Mouse (Mus musculus) embryonic facial prominence, embryonic 13.5 days (tissue): ENCODE data around the gene Dock10. TPM values are rescaled to one million over a fixed set of nuclear protein-coding genes. Genes with fewer than 3 reads are reported as not detected.

Experiments used
- ATAC-seq: fragments of 200-750 bp; cut with Nextera tagmentation; 2 replicates; pipeline ENCODE4 v1.8.0; 2017; ENCODE audit warnings: low read depth; ENCODE audit not compliant: insufficient number of reproducible peaks, insufficient read depth, low FRiP score, low TSS enrichment
- H3K27ac ChIP-seq: fragments of 300-500 bp; sonication (generic); 2 replicates; pipeline ENCODE4 v1.5.1; 2015; ENCODE audit warnings: moderate library complexity, mild to moderate bottlenecking, inconsistent platforms
- H3K27me3 ChIP-seq: fragments of 300-500 bp; sonication (generic); 2 replicates; pipeline ENCODE4 v1.6.1; 2015; ENCODE audit warnings: mild to moderate bottlenecking, inconsistent platforms
- H3K36me3 ChIP-seq: fragments of 300-500 bp; sonication (generic); 2 replicates; pipeline ENCODE4 v1.6.1; 2015; ENCODE audit warnings: mild to moderate bottlenecking, inconsistent platforms
- H3K4me1 ChIP-seq: fragments of 300-500 bp; sonication (generic); 2 replicates; pipeline ENCODE4 v1.6.1; 2015; ENCODE audit warnings: inconsistent platforms
- H3K4me2 ChIP-seq: fragments of 300-500 bp; sonication (generic); 2 replicates; pipeline ENCODE4 v1.6.1; 2015; ENCODE audit warnings: moderate library complexity, mild to moderate bottlenecking, inconsistent platforms
- H3K4me3 ChIP-seq: fragments of 300-500 bp; sonication (generic); 2 replicates; pipeline ENCODE4 v1.5.1; 2015; ENCODE audit warnings: mild to moderate bottlenecking, inconsistent platforms
- H3K9ac ChIP-seq: fragments of 300-500 bp; sonication (generic); 2 replicates; pipeline ENCODE4 v1.6.1; 2015; ENCODE audit warnings: mild to moderate bottlenecking, inconsistent platforms
- H3K9me3 ChIP-seq: fragments of 300-500 bp; sonication (generic); 2 replicates; pipeline ENCODE4 v1.6.1; 2016; ENCODE audit warnings: inconsistent platforms
- WGBS: fragments of 180-500 bp; shearing (Covaris S2); methylation state at CpG from one replicate; pipeline ENCODE4 v1.1.7; 2015; ENCODE audit warnings: mixed read lengths; 5-methylcytosine and 5-hydroxymethylcytosine counted together
- polyA plus RNA-seq: library from polyadenylated mRNA; unstranded; fragments of >200 nt; fragmentation: Nextera tagmentation; extraction: Ambion mirVana; gene quantifications from 2 replicates; pipeline ENCODE4 v1.2.1, GENCODE M21; 2015

Dock10 gene
- polyA plus RNA-seq, 1 experiment from 2014 or later, result 7.3 TPM

DNA sequence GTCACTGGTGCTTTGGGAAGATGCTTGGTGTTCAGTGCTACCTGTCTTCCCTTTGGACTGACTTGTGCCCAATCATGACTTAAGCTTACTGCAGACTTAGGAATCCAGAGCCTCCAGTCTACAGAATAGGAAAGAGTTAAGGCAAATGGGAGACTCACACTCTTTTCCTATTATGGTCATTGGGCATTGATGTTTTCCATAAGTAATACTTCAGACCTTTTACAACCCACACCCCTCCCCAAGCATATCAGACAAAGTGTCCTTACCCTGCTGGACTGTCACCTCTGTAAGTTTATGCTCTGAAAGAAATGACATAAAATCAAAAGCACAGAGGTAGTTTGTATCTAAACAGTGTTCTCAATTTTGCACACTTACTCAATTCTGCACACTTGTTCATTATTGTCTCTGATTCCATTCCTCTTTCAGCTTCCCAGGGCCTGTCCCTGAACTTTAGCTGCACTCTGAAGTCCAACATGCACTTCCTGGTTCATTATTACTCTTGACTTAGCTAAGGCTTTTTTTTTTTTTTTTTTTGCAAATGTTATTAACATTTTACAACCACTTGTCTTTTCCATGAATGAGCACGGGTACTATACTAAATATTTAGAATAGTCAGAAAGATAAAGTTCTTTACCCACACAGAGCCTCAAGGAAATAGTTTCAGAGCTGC lies 82.2 kb downstream of the Dock10 start:
- Histone ChIP-seq H3K27me3 (no peaks in the 10 kb centered on the region), H3K9me3 (no peaks in the 10 kb centered on the region), H3K9ac (no peak overlapping the region), H3K4me2 (no peak overlapping the region), H3K27ac (no peak overlapping the region), H3K36me3 (no peaks in the 10 kb centered on the region), H3K4me1 (peaks cover 11% of the 10 kb centered on the region; the same call in 1 of the 2 replicates), H3K4me3 (no peak overlapping the region)
- no peak for ATAC-seq
- WGBS, result 69% methylated on average over 1 of the region's 1 CpGs

DNA sequence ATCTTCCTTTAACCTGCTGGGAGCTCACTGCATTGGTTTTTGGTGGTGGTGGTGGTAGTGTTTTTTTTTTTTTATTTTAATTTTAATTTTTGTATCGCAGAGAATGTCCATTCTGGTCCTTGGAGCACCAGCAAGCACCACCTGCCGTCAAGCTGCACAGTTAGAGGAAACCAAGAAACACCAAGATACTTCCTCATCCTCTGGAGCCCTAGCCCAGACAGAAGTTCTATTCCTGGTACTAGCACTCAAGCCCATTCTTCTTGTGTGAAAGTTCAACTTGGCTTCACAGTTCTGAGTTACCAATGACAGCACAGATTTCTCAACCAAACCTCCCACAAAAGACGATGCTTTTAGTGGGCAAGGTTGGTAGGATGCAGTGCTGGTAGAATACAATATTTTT lies 86.6 kb downstream of the Dock10 start:
- Histone ChIP-seq H3K4me1 (peaks cover 17% of the 10 kb centered on the region), H3K36me3 (no peaks in the 10 kb centered on the region), H3K27ac (no peak overlapping the region), H3K9ac (no peak overlapping the region), H3K4me2 (no peak overlapping the region), H3K9me3 (no peaks in the 10 kb centered on the region), H3K27me3 (no peaks in the 10 kb centered on the region), H3K4me3 (no peak overlapping the region)
- no peak for ATAC-seq
- 93% methylated on average over 3 of the region's 3 CpGs for WGBS

DNA sequence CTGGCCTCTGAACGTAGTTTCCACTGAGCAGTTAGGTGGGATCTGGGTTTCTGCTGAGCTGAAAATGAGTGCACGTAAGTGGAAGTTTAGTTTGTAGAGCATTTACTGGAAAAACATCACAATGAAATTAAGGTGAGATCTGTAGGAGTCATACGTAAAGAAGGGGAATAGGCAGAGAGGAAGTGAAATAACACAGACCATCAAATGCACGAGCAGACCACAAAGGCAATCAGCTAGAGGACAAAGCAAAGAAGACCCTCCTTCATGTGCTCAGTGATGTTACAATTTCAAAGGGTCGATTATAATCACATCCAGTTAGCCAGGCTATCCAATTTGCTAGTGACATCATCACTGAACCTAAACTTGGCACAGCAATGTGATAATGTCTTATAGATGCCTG lies 87.3 kb downstream of the Dock10 start:
- Histone ChIP-seq H3K36me3 (no peaks in the 10 kb centered on the region), H3K4me3 (no peak overlapping the region), H3K9me3 (no peaks in the 10 kb centered on the region), H3K4me2 (no peak overlapping the region), H3K27me3 (no peaks in the 10 kb centered on the region), H3K27ac (no peak overlapping the region), H3K4me1 (peaks cover 17% of the 10 kb centered on the region), H3K9ac (no peak overlapping the region)
- 71% methylated on average over 5 of the region's 5 CpGs for WGBS
- ATAC-seq, result no peak

DNA sequence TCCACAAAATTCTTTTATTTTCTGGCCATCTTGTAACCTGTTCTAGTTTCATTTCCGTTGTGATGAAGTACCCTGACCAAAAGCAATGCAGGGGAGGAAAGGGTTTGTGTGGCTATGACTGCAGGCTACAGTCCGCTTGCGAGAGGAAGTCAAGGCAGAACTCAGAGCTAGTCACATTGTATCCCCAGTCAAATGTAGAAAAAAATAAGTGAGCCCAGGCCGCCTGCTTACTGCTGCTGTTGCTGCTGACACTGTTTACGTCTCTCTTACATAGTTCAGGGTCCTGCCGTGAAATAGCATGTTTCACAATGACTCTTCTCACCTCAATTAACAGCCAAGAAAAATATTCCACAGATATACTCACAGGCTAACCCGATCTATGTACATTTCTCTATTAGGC lies 87.9 kb downstream of the Dock10 start:
- Histone ChIP-seq H3K27me3 (no peaks in the 10 kb centered on the region), H3K9ac (no peak overlapping the region), H3K36me3 (no peaks in the 10 kb centered on the region), H3K27ac (no peak overlapping the region), H3K4me3 (no peak overlapping the region), H3K4me2 (no peak overlapping the region), H3K4me1 (peaks cover 17% of the 10 kb centered on the region), H3K9me3 (no peaks in the 10 kb centered on the region)
- 74% methylated on average over 7 of the region's 7 CpGs for WGBS
- ATAC-seq, result no peak

DNA sequence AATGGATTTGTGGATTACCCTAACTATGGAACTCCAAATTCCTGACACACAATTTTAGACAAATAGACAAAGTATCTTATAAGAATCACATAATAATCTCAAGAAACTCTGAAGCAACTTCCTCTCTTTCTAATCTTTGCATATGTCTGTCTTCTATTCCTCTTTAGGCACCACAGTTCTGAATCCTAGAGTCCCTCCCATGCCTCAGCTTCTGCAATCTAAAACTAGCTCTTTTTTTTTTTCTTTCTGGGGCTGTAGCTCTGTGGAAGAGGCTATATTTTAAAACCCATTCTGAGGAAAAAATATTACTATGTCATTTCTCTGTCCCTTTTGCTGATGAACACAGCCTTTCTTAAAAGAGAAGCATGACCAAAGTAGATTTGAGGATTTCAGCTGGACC lies 92.6 kb downstream of the Dock10 start:
- H3K9ac ChIP-seq, result no peak overlapping the region
- no peaks in the 10 kb centered on the region for H3K36me3 ChIP-seq
- no peak overlapping the region for H3K4me2 ChIP-seq
- no peaks in the 10 kb centered on the region for H3K9me3 ChIP-seq
- H3K27ac ChIP-seq, result no peak overlapping the region
- no peak for ATAC-seq
- H3K4me3 ChIP-seq, result no peak overlapping the region
- H3K27me3 ChIP-seq, result no peaks in the 10 kb centered on the region
- peaks cover 4% of the 10 kb centered on the region; the same call in 1 of the 2 replicates for H3K4me1 ChIP-seq

DNA sequence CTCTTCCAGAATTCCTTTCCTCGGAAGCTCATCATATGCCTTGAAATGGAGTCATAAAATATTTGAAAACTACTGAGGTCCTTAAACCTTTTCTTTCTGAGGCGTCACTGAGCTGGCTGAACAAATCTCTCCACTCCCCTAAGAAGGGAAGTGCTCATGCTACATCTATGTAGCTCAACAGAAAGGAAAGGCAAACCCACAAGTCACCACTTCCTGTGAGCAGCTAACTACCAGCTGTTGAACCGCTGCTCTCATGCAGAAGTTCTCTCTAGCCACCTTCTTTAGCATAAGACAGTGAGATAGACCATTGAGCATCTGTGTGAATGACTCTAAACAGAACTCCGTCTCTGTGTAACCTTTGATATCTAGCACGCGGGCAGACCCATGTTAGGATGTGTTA lies 93.2 kb downstream of the Dock10 start:
- ATAC-seq, result no peak
- Histone ChIP-seq H3K4me1 (no peaks in the 10 kb centered on the region; the same call in 1 of the 2 replicates), H3K27me3 (no peaks in the 10 kb centered on the region), H3K4me3 (no peak overlapping the region), H3K9ac (no peak overlapping the region), H3K9me3 (no peaks in the 10 kb centered on the region), H3K27ac (no peak overlapping the region), H3K36me3 (no peaks in the 10 kb centered on the region), H3K4me2 (no peak overlapping the region)
- 90% methylated on average over 6 of the region's 6 CpGs for WGBS

DNA sequence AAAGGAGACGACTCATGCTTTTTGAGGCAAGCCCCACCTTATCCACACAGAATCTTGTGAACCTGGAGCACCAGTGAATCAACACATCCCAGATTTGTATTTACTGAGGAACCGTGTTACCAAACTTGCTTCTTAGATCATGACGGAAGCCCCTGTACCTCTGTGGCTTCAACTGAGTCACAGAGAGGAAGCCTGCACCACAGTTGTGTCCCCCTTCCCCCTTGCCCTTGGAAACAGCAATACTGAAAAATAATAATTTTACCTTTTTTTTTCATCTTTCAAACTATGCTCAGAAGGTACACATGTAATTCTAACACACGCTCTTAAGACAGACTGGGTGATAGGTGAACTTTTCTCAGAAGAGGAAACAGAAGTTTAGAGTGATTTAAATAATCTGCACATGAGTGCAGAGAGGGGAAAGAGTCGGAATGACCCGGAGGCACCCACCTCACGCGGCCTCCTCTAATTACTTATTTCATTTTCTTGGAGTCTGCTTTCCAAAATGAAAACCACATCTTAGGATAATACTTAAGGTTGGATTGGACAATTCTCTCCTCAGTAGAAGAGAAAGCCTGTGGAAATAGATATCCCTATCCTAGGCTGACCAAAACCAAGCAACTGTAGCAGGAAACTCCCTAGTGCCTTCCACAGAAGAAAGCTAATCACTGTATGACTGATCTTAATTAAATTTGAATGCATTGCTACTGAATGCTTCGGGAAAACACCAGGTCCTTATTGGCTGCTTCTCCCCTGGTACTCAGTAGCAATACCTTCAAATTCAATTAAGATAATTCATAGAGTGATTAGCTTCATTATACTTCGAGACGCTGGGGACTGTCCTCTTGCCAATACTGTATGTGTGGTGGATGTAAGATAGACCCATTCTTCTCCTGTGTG lies 96.6 kb downstream of the Dock10 start:
- no peaks in the 10 kb centered on the region for H3K9me3 ChIP-seq
- no peak overlapping the region for H3K4me3 ChIP-seq
- H3K27ac ChIP-seq, result no peak overlapping the region
- H3K36me3 ChIP-seq, result no peaks in the 10 kb centered on the region
- H3K4me1 ChIP-seq, result no peaks in the 10 kb centered on the region
- WGBS, result 52% methylated on average over 11 of the region's 11 CpGs
- no peaks in the 10 kb centered on the region for H3K27me3 ChIP-seq
- H3K4me2 ChIP-seq, result no peak overlapping the region
- ATAC-seq, result no peak
- no peak overlapping the region for H3K9ac ChIP-seq

DNA sequence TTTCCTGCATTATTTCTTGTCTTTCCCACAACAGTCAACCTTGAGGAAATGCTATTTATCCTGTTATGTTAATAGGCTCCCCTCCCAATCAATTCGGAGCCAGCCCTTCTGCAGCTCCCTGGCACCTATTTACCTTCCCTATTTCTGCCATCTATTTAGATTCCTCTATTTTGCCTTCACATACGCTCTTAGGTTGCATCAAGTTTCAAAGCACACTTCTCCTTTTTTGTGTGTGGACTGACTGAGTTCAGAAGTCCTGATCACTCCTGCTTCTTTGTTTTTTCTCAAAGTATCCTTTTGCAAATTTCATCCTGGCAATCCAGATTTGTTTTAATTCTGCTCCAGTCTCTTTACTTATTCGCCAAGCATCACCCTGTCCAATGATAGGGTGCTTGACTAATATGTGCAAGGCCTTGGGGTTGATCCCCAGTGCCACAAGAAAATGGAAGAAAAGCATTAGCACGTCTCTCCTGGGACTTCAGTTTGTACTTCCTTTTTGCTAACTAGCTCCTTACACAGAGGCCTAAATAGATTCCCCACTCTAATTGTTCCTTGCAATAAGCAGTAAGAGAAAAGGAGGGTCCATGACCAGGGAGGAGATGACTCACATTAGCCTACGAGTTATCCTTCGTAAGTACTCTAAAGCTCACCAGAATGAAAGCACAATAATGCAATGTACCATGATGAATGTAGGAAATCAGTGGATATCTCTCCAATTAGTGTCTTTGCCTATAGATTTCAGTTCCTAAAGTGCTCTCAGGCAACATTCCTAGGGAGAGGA lies 98.7 kb downstream of the Dock10 start:
- no peak for ATAC-seq
- WGBS, result 73% methylated on average over 6 of the region's 6 CpGs
- H3K27me3 ChIP-seq, result no peaks in the 10 kb centered on the region

DNA sequence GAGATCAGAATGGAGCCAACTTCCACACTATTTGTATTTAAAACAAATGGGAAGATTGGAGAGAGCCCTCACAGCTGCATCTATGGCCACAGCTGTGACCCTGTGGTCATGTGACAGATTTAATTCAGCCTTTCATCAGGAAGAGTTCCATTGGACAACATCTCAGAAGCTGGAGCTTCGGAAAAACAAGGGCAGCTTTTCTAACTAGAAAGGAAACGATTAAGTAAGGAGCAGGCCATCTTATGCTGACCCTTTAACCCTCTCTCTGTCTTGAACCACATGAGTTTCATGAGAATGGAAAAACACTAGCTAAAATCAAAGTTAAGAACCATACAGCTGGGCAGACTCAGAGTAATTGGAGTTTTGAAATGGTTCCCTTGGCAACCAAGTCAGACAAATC lies 101.9 kb downstream of the Dock10 start:
- H3K27ac ChIP-seq, result no peak overlapping the region
- no peak for ATAC-seq
- H3K4me3 ChIP-seq, result no peak overlapping the region
- no peaks in the 10 kb centered on the region for H3K4me1 ChIP-seq
- H3K9me3 ChIP-seq, result no peaks in the 10 kb centered on the region
- H3K27me3 ChIP-seq, result no peaks in the 10 kb centered on the region
- WGBS, result 46% methylated on average over 2 of the region's 2 CpGs
- no peak overlapping the region for H3K4me2 ChIP-seq
- no peak overlapping the region for H3K9ac ChIP-seq
- no peaks in the 10 kb centered on the region for H3K36me3 ChIP-seq

More for the DNA sequence above, 98.7 kb downstream of the Dock10 start:
- Histone ChIP-seq H3K27ac (no peak overlapping the region), H3K4me3 (no peak overlapping the region), H3K9me3 (no peaks in the 10 kb centered on the region), H3K4me2 (no peak overlapping the region), H3K4me1 (no peaks in the 10 kb centered on the region), H3K36me3 (no peaks in the 10 kb centered on the region), H3K9ac (no peak overlapping the region)

DNA sequence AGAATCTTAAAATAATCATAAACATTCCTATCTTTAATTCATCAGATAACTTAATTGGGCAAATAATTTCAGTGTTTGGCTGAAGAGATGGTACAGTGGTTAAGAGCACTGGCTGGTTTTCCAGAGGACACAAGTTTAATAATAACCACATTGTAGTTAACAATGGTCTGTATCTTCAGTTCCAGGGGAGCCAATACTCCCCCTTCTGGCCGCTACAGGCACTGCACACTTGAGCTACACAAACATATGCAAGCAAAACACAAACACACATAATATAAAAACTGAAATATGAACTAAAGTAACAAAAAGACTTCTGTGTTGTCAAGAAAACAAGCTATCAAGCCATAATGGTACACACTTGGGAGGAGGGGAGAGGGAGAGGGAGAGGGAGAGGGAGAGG lies 102.5 kb downstream of the Dock10 start:
- no peaks in the 10 kb centered on the region for H3K36me3 ChIP-seq
- 64% methylated on average over 1 of the region's 1 CpGs for WGBS
- no peaks in the 10 kb centered on the region for H3K9me3 ChIP-seq

DNA sequence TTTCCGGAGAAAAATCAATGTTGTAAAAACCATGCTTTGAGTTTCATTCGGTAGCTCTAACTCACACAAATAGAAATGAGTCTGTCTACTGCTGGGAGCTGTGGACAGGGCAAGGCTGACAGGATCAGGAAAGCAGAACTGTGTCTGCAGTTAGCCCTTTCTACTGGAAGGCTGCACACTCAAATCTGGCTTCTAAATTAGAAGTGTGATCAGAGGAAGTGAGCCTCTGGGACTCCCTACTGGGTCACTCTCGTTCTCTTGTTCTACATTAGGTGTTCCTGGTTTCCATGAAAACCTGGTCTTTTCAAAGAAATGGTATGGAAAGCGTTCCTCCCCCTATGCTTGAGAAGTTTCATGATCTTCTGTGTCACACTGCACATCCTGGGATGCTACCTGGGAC lies 103.1 kb downstream of the Dock10 start:
- H3K9ac ChIP-seq, result no peak overlapping the region
- H3K27ac ChIP-seq, result no peak overlapping the region
- H3K4me3 ChIP-seq, result no peak overlapping the region
- 76% methylated on average over 4 of the region's 4 CpGs for WGBS
- ATAC-seq, result no peak
- H3K4me1 ChIP-seq, result no peaks in the 10 kb centered on the region
- no peaks in the 10 kb centered on the region for H3K36me3 ChIP-seq
- no peaks in the 10 kb centered on the region for H3K27me3 ChIP-seq
- no peak overlapping the region for H3K4me2 ChIP-seq
- no peaks in the 10 kb centered on the region for H3K9me3 ChIP-seq

More for the DNA sequence above, 102.5 kb downstream of the Dock10 start:
- no peak overlapping the region for H3K27ac ChIP-seq
- H3K27me3 ChIP-seq, result no peaks in the 10 kb centered on the region
- H3K4me3 ChIP-seq, result no peak overlapping the region
- no peak for ATAC-seq
- H3K4me2 ChIP-seq, result no peak overlapping the region
- H3K4me1 ChIP-seq, result no peaks in the 10 kb centered on the region
- no peak overlapping the region for H3K9ac ChIP-seq
